Mouse (Mus musculus): Measurements from ENCODE around the gene Tacc2. TPM values are rescaled to one million over a fixed set of nuclear protein-coding genes. Genes with fewer than 3 reads are reported as not detected.

Gene Tacc2
- total RNA-seq, 2 experiments from 2014 or later = 505 to 575 TPM

- DNase-seq = no peak
- intact Hi-C loops (cut with DNase I) = no loop called here
Observed at GRCm38 (mm10) chr7:130788950-130789349, 211.7 kb downstream of the Tacc2 start.

DNA sequence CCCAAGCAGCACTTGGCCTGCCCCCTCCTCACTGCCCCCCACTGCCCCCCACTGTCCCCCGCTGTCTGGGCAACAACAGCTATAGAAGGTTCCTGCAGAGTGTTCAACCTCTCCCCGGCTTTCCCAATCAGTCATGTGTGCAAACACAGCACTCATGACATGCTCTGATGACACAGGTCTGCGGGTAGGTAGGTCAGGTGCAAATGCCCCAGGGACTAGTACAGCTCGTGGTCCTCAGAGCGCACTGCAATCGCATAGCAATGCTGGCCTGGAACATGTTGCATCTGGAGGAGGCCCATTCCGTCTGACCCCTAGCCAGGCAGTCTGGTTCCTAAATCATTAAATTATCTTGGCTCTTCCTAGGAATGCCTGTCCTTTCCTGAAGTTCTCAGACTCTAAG is 212.2 kb downstream of the Tacc2 start:
- intact Hi-C loops (cut with DNase I) = no loop called here
- no peak for DNase-seq

GRCm38 (mm10) chr7:130793671-130794070 is 216.4 kb downstream of the Tacc2 start:
- intact Hi-C loops (cut with DNase I) = no loop called here

GRCm38 (mm10) chr7:130796786-130797185 is 219.5 kb downstream of the Tacc2 start:
- intact Hi-C loops (cut with DNase I) = no loop called here
- no peak for DNase-seq

More at GRCm38 (mm10) chr7:130793671-130794070, 216.4 kb downstream of the Tacc2 start:
- DNase-seq = no peak

DNA sequence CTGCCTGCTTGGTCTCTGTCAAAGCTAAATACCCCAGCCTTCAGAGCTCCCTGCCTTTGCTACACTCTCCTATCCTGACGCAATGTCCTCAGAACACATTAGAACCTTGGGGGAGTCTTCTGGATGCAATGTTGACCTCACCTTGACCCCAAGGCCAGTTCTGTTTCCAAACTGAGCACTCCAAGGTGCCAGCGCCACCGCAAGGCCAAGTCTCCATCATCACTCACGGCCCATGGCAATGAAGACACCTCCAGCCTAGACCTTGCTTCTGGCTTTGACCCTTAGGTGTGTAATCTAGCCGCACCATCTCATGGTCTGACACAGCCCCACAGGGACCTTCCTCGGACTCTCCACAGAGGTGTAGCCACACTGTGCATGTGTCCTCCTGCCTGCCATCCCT is 220.3 kb downstream of the Tacc2 start:
- intact Hi-C loops (cut with DNase I) = no loop called here

DNA sequence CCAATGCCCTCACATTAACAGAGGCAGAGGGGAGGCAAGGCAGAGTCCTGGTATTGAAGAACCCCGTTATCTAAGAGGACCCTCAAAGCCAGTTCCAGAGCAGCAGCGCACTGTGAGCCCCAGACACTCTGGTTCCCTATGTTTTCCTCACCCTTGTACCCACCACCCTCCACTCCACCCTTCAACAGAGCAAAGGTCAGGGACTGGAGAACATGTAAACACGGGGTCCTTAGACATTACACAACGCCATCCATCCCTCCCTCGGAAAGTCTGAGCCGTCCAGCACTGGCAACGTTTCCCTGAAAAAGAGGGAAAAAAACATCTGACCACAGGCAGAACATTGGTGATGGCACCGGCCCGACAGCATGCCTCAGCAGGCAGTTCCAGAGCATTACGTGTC is 222.2 kb downstream of the Tacc2 start:
- intact Hi-C loops (cut with DNase I) = loop anchor here (2.0 kb wide), 1 partner anchor 19 kb away; no protein-coding TSS in a partner anchor

More for the DNA sequence above, 220.3 kb downstream of the Tacc2 start:
- DNase-seq = no peak

GRCm38 (mm10) chr7:130800681-130801080 is 223.4 kb downstream of the Tacc2 start:
- DNase-seq = no peak
- intact Hi-C loops (cut with DNase I) = no loop called here

More for the DNA sequence above, 222.2 kb downstream of the Tacc2 start:
- DNase-seq = no peak

DNA sequence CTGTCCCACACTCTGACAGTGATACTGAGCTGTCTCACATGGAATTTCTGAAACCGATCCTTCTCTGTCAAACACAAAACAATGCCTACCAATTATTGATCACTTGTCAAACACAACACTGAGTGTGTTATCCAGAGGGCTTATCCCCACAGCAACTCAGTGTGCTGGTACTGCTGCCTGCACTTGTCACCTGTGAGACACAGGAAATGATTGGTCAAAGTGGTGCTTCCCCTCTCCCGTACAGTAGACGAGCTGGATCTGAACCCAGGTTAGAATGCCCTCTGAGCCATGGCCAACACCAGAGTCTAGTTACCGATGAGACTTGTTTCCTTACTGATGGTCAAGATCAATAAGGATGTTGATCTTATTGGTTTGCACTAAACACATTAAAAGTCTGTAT is 224.6 kb downstream of the Tacc2 start:
- intact Hi-C loops (cut with DNase I) = no loop called here
- no peak for DNase-seq

DNA sequence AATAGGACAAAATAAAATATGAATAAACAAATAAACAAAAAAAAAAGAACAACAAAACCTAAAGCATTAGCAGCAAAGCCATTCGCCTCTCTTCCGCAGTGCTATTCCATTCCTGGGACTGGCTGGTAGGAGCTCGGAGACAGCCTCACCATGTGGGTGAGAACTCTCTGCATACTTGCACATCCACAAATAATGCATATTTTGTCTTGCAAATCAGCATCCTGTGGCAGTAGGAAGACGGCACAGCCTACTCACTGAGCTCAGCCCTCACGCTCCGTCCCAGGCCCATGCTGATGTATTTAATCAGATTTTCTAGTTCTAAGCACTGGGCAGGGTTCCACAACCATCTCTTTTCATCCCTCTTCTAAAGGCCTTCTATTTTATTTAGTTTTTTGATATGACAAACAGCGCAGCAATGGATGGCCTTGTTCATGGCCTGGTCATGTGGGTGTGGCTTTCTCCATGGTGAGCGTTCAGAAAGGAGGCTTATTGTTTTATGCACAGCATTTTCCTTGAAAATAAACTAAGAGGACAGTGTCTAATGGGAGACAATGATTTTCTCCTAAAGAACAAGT is 226.1 kb downstream of the Tacc2 start:
- intact Hi-C loops (cut with DNase I) = no loop called here
- DNase-seq = no peak

DNA sequence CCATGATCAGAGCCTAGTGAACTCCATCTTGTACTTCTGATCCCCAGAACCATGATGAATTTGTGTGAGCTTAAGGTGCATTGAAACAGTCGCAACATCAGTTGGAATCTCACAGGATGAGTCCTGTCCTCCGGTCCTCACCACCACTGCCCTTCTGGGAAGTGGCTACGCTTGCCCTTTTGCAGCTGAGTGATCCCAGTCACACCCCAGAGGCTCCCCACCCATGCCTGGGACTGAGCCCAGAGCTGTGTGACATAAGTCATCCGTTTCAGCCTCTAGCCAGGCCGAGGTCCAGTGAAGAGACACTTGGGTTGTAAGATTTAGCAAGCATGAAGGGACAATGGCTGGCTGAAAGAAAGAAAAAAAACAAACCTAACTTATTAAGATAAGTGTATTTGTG is 227.8 kb downstream of the Tacc2 start:
- intact Hi-C loops (cut with DNase I) = no loop called here
- no peak for DNase-seq

GRCm38 (mm10) chr7:130807749-130808148 is 230.5 kb downstream of the Tacc2 start:
- peak; percentile 33 to 42 for DNase-seq
- intact Hi-C loops (cut with DNase I) = no loop called here

DNA sequence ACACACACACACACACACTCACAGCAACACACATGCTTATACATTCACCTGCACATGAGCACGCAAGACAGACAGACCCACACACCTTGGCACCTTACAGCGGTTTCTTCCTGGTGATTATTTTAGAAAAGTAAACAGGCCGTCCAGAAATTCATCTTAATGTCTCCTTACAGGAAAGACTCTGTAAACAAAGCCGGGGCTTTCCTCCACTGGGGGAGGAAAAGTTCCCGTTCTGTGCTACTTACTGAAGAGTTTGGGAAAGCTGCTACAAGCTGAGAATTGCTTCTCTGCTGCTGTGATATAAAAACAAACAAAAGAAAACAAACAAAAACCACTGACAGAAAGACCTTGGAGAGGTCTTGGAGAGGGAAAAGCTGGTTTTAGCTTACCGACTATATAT is 231.5 kb downstream of the Tacc2 start:
- intact Hi-C loops (cut with DNase I) = no loop called here

GRCm38 (mm10) chr7:130810238-130810637 is 233.0 kb downstream of the Tacc2 start:
- DNase-seq = no peak
- intact Hi-C loops (cut with DNase I) = no loop called here

More for the DNA sequence above, 231.5 kb downstream of the Tacc2 start:
- DNase-seq = no peak

DNA sequence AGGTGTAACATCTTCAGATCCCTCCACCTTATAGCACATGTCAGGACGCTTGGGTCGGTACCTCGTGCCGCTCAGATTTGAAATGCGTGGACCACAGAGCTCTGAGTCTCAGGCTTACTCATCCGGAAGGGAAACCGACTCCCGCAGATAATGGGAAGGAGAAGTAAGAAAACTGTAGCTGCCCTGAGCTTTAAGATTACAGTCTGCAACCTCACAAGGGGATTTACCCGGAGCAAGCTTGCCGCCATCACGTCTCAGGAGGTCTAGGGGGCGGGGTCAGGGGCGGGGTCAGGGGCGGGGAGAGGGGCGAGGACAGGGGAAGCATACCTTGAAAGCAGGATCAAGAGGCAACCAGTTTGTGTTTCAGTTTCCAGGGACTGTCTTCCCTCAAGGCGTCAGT is 235.2 kb downstream of the Tacc2 start:
- no peak for DNase-seq
- intact Hi-C loops (cut with DNase I) = no loop called here

Other genes starting within 250 kb of the Tacc2 start
- 10 to 100 TPM; 30.5 to 32.9 TPM for gene Ate1, start 57.1 kb upstream of the Tacc2 start, total RNA-seq (2021)
- gene Nsmce4a, start 4.3 kb upstream of the Tacc2 start, total RNA-seq (2021) = 10 to 100 TPM; 44.5 to 47.6 TPM
- gene Btbd16, start 196.6 kb downstream of the Tacc2 start, total RNA-seq (2021) = not detected